Mouse (Mus musculus) MEL (cell line): ENCODE measurements around the gene Sec63. TPM values are rescaled to one million over a fixed set of nuclear protein-coding genes. Genes with fewer than 3 reads are reported as not detected.

Source experiments
- DNase-seq: peaks from one replicate; pipeline ENCODE4 v3.0.0; 2011; ENCODE audit warnings: low read depth, low spot score
- H3K27ac ChIP-seq: 2 replicates; pipeline ENCODE4 v1.5.1; 2012; ENCODE audit warnings: low read depth, mild to moderate bottlenecking, control low read depth, low read length, moderate library complexity; ENCODE audit not compliant: control insufficient read depth
- H3K27me3 ChIP-seq, 2 experiments: fragments of 150-350 bp in 1 of 2; sonication (generic) in 1 of 2; 2 replicates each; pipeline ENCODE4 v1.6.1; 2012; ENCODE audit warnings: low read length in 2 of 2, mild to moderate bottlenecking in 2 of 2, improper control_type of control experiment in 1 of 2, moderate library complexity in 1 of 2; ENCODE audit not compliant: insufficient read depth in 2 of 2, control insufficient read depth in 1 of 2
- H3K36me3 ChIP-seq, 2 experiments: 2 replicates each; pipeline ENCODE4 v1.6.1; 2012 to 2014; ENCODE audit warnings: low read length in 2 of 2, improper control_type of control experiment in 1 of 2, inconsistent platforms in 1 of 2, mild to moderate bottlenecking in 1 of 2; ENCODE audit not compliant: insufficient read depth in 2 of 2, control insufficient read depth in 1 of 2
- H3K4me1 ChIP-seq, 2 experiments: fragments of 150-350 bp in 1 of 2; sonication (generic) in 1 of 2; 2 replicates each; pipeline ENCODE4 v1.6.1; 2012; ENCODE audit warnings: low read length in 2 of 2, improper control_type of control experiment in 1 of 2, mild to moderate bottlenecking in 1 of 2; ENCODE audit not compliant: insufficient read depth in 2 of 2, control insufficient read depth in 1 of 2
- H3K4me3 ChIP-seq, 2 experiments: fragments of 150-350 bp in 1 of 2; sonication (generic) in 1 of 2; 2 replicates each; pipeline ENCODE4 v1.5.1; 2012; ENCODE audit warnings: low read depth in 2 of 2, low read length in 2 of 2, mild to moderate bottlenecking in 2 of 2, moderate library complexity in 2 of 2, control low read depth in 1 of 2, improper control_type of control experiment in 1 of 2; ENCODE audit not compliant: control insufficient read depth in 1 of 2, insufficient read depth in 1 of 2
- H3K79me2 ChIP-seq: 2 replicates; pipeline ENCODE4 v1.6.1; 2012; ENCODE audit warnings: mild to moderate bottlenecking, low read length, moderate library complexity; ENCODE audit not compliant: control insufficient read depth, poor library complexity, insufficient read depth
- H3K9ac ChIP-seq: 2 replicates; pipeline ENCODE4 v1.6.1; 2012; ENCODE audit warnings: low read depth, mild to moderate bottlenecking, control low read depth, low read length, moderate library complexity; ENCODE audit not compliant: control insufficient read depth, poor library complexity, severe bottlenecking
- H3K9me3 ChIP-seq: fragments of 150-350 bp; sonication (generic); replicated peaks from 2 replicates; pipeline ENCODE4 v1.6.1; 2012; ENCODE audit warnings: mild to moderate bottlenecking, low read length, improper control_type of control experiment, moderate library complexity; ENCODE audit not compliant: insufficient read depth
- BHLHE40 ChIP-seq: IDR thresholded peaks from 2 replicates; pipeline ENCODE4 v1.6.1; 2012; ENCODE audit warnings: low read depth, mild to moderate bottlenecking, inconsistent platforms, low read length, improper control_type of control experiment, borderline replicate concordance
- CHD1 ChIP-seq: IDR thresholded peaks from 2 replicates; pipeline ENCODE4 v1.6.1; 2012; ENCODE audit warnings: low read depth, mild to moderate bottlenecking, inconsistent platforms, low read length, improper control_type of control experiment
- CTCF ChIP-seq, 3 experiments: IDR thresholded peaks in 2 of 3; conservative IDR thresholded peaks in 1 of 3; 2 replicates each; pipeline ENCODE4 v1.5.1; 2011 to 2012; ENCODE audit warnings: low read length in 3 of 3, low read depth in 2 of 3, mild to moderate bottlenecking in 2 of 3, improper control_type of control experiment in 1 of 3, inconsistent platforms in 1 of 3, mixed read lengths in 1 of 3, moderate library complexity in 1 of 3; ENCODE audit not compliant: control insufficient read depth in 1 of 3, insufficient read depth in 1 of 3, poor library complexity in 1 of 3, severe bottlenecking in 1 of 3
- ELF1 ChIP-seq: IDR thresholded peaks from 2 replicates; pipeline ENCODE4 v1.6.1; 2014; ENCODE audit warnings: low read depth, mild to moderate bottlenecking, inconsistent platforms, low read length, improper control_type of control experiment, moderate library complexity
- EP300 ChIP-seq, 2 experiments: IDR thresholded peaks; 2 replicates each; pipeline ENCODE4 v1.6.1; 2011; ENCODE audit warnings: improper control_type of control experiment in 2 of 2, low read length in 2 of 2, low read depth in 1 of 2, mild to moderate bottlenecking in 1 of 2
- GATA1 ChIP-seq: IDR thresholded peaks from 2 replicates; pipeline ENCODE4 v1.6.1; 2011; ENCODE audit warnings: low read depth, low read length, improper control_type of control experiment
- HCFC1 ChIP-seq: IDR thresholded peaks from 2 replicates; pipeline ENCODE4 v1.6.1; 2012; ENCODE audit warnings: low read depth, mild to moderate bottlenecking, inconsistent platforms, low read length, improper control_type of control experiment, moderate library complexity
- JUND ChIP-seq: IDR thresholded peaks from 2 replicates; pipeline ENCODE4 v1.6.1; 2011; ENCODE audit warnings: low read depth, mild to moderate bottlenecking, improper control_type of control experiment, low read length
- KAT2A ChIP-seq: conservative IDR thresholded peaks from 2 replicates; pipeline ENCODE4 v1.6.1; 2012; ENCODE audit warnings: low read depth, low read length, improper control_type of control experiment, inconsistent platforms
- MAFK ChIP-seq: IDR thresholded peaks from 2 replicates; pipeline ENCODE4 v1.6.1; 2011; ENCODE audit warnings: low read depth, mild to moderate bottlenecking, low read length, improper control_type of control experiment, borderline replicate concordance
- MAX ChIP-seq: IDR thresholded peaks from 2 replicates; pipeline ENCODE4 v1.6.1; 2011; ENCODE audit warnings: low read length, improper control_type of control experiment
- MXI1 ChIP-seq: IDR thresholded peaks from 2 replicates; pipeline ENCODE4 v1.6.1; 2011; ENCODE audit warnings: mild to moderate bottlenecking, low read depth, low read length, improper control_type of control experiment
- MYB ChIP-seq: IDR thresholded peaks from 2 replicates; pipeline ENCODE4 v1.6.1; 2011; ENCODE audit warnings: mild to moderate bottlenecking, low read depth, low read length, improper control_type of control experiment
- NELFE ChIP-seq: IDR thresholded peaks from 2 replicates; pipeline ENCODE4 v1.6.1; 2011; ENCODE audit warnings: low read depth, low read length, improper control_type of control experiment
- NRF1 ChIP-seq: IDR thresholded peaks from 2 replicates; pipeline ENCODE4 v1.6.1; 2014; ENCODE audit warnings: low read depth, mild to moderate bottlenecking, inconsistent platforms, low read length, improper control_type of control experiment, moderate library complexity; ENCODE audit not compliant: poor library complexity, insufficient read depth, severe bottlenecking
- POLR2A ChIP-seq, 2 experiments: IDR thresholded peaks; 2 replicates each; pipeline ENCODE4 v1.6.1; 2011 to 2012; ENCODE audit warnings: low read length in 2 of 2, mild to moderate bottlenecking in 2 of 2, control low read depth in 1 of 2, improper control_type of control experiment in 1 of 2, low read depth in 1 of 2, moderate library complexity in 1 of 2; ENCODE audit not compliant: control insufficient read depth in 1 of 2, insufficient read depth in 1 of 2, poor library complexity in 1 of 2
- POLR2AphosphoS2 ChIP-seq: IDR thresholded peaks from 2 replicates; pipeline ENCODE4 v1.6.1; 2011; ENCODE audit warnings: low read length, improper control_type of control experiment
- POLR2AphosphoS5 ChIP-seq: IDR thresholded peaks from 2 replicates; pipeline ENCODE4 v1.6.1; 2012; ENCODE audit warnings: low read depth, borderline replicate concordance, mild to moderate bottlenecking, inconsistent platforms, low read length, moderate library complexity, mixed read lengths
- RAD21 ChIP-seq: IDR thresholded peaks from 2 replicates; pipeline ENCODE4 v1.6.1; 2011; ENCODE audit warnings: mild to moderate bottlenecking, low read depth, low read length, improper control_type of control experiment
- RCOR1 ChIP-seq: IDR thresholded peaks from 2 replicates; pipeline ENCODE4 v1.6.1; 2012; ENCODE audit warnings: low read depth, mild to moderate bottlenecking, inconsistent platforms, low read length, improper control_type of control experiment
- SMC3 ChIP-seq: IDR thresholded peaks from 2 replicates; pipeline ENCODE4 v1.6.1; 2011; ENCODE audit warnings: low read depth, low read length, improper control_type of control experiment
- TBP ChIP-seq: IDR thresholded peaks from 2 replicates; pipeline ENCODE4 v1.8.0; 2011; ENCODE audit warnings: low read depth, low read length, improper control_type of control experiment
- TCF12 ChIP-seq: IDR thresholded peaks from 2 replicates; pipeline ENCODE4 v1.6.1; 2014; ENCODE audit warnings: low read depth, mild to moderate bottlenecking, inconsistent platforms, low read length, improper control_type of control experiment, moderate library complexity
- UBTF ChIP-seq: IDR thresholded peaks from 2 replicates; pipeline ENCODE4 v1.6.1; 2012; ENCODE audit warnings: low read depth, mild to moderate bottlenecking, inconsistent platforms, low read length, improper control_type of control experiment, moderate library complexity, borderline replicate concordance; ENCODE audit not compliant: insufficient read depth
- USF1 ChIP-seq: IDR thresholded peaks from 2 replicates; pipeline ENCODE4 v1.6.1; 2014; ENCODE audit warnings: low read depth, mild to moderate bottlenecking, inconsistent platforms, low read length, improper control_type of control experiment, moderate library complexity
- USF2 ChIP-seq, 2 experiments: IDR thresholded peaks; 2 replicates each; pipeline ENCODE4 v1.6.1; 2011 to 2012; ENCODE audit warnings: improper control_type of control experiment in 2 of 2, low read length in 2 of 2, borderline replicate concordance in 1 of 2, inconsistent platforms in 1 of 2, low read depth in 1 of 2, mild to moderate bottlenecking in 1 of 2; ENCODE audit not compliant: insufficient read depth in 1 of 2
- ZC3H11A ChIP-seq: IDR thresholded peaks from 2 replicates; pipeline ENCODE4 v1.6.1; 2012; ENCODE audit warnings: low read depth, mild to moderate bottlenecking, inconsistent platforms, low read length, improper control_type of control experiment
- ZKSCAN1 ChIP-seq: IDR thresholded peaks from 2 replicates; pipeline ENCODE4 v1.6.1; 2012; ENCODE audit warnings: low read depth, mild to moderate bottlenecking, inconsistent platforms, low read length, improper control_type of control experiment, moderate library complexity
- ZMIZ1 ChIP-seq: IDR thresholded peaks from 2 replicates; pipeline ENCODE4 v1.6.1; 2012; ENCODE audit warnings: low read depth, mild to moderate bottlenecking, inconsistent platforms, low read length, improper control_type of control experiment, moderate library complexity
- polyA plus RNA-seq, 2 experiments: library from polyadenylated mRNA; stranded (reverse) in 1 of 2; unstranded in 1 of 2; fragments of >175 nt in 1 of 2; fragments of >200 nt in 1 of 2; gene quantifications; 2 replicates each; pipeline versions ENCODE4 v1.2.1 to v1.2.4; 2012; ENCODE audit warnings: low replicate concordance in 2 of 2, low read depth in 1 of 2; ENCODE audit not compliant: insufficient read length in 2 of 2, insufficient read depth in 1 of 2, missing spikeins in 1 of 2
- total RNA-seq: library from RNA; depleted of rRNA; stranded (reverse); fragments of 300-350 nt; gene quantifications from 2 replicates; pipeline ENCODE4 v1.2.3, GENCODE M21; 2012

The Sec63 gene
- total and polyA plus RNA-seq, 3 experiments: 16.1 to 119 (median 41.8) TPM

GRCm38 (mm10) chr10:42729607-42730006 is 31.7 kb upstream of the Sec63 start:
- Histone ChIP-seq H3K4me1 (no peaks in the 10 kb centered on the region), H3K36me3 (no peaks in the 10 kb centered on the region), H3K9ac (no peak overlapping the region), H3K4me3 (no peak overlapping the region), H3K27ac (no peak overlapping the region), H3K9me3 (no peaks in the 10 kb centered on the region), H3K27me3 (peaks cover 3 to 7% of the 10 kb centered on the region in 2 experiments), H3K79me2 (no peaks in the 10 kb centered on the region)
- TF ChIP-seq USF2 (IDR thresholded peaks at IDR 0.05; ENCODE audit: borderline replicate concordance in 1 of 2, insufficient read depth in 1 of 2, low read depth in 1 of 2, low read length in 2 of 2) (no peak), POLR2AphosphoS2 (no peak), ZC3H11A (no peak), NRF1 (no peak), CTCF (IDR thresholded peaks at IDR 0.05 in 2 of 3, conservative IDR thresholded peaks at IDR 0.05 in 1 of 3; ENCODE audit: control insufficient read depth in 1 of 3, insufficient read depth in 1 of 3, low read depth in 2 of 3, low read length in 3 of 3, poor library complexity in 1 of 3, severe bottlenecking in 1 of 3) (no peak), SMC3 (no peak), ELF1 (no peak), MAX (no peak), RAD21 (no peak), USF1 (no peak), BHLHE40 (no peak), TCF12 (no peak), GATA1 (no peak), KAT2A (no peak), TBP (no peak), POLR2A (IDR thresholded peaks at IDR 0.05; ENCODE audit: control insufficient read depth in 1 of 2, insufficient read depth in 1 of 2, low read depth in 1 of 2, low read length in 2 of 2, poor library complexity in 1 of 2) (no peak), CHD1 (no peak), ZMIZ1 (no peak)
- no peak for DNase-seq

GRCm38 (mm10) chr10:42734546-42735060 is 26.7 kb upstream of the Sec63 start:
- Histone ChIP-seq H3K9me3 (no peaks in the 10 kb centered on the region), H3K79me2 (no peaks in the 10 kb centered on the region), H3K9ac (no peak overlapping the region), H3K27me3 (peaks cover 4 to 6% of the 10 kb centered on the region in 2 experiments), H3K4me3 (no peak overlapping the region), H3K4me1 (no peaks in the 10 kb centered on the region), H3K27ac (no peak overlapping the region), H3K36me3 (no peaks in the 10 kb centered on the region)
- DNase-seq: peak; percentile 7
- no peak for TF ChIP-seq RCOR1
- TF ChIP-seq SMC3: peak; percentile 40
- TF ChIP-seq UBTF: no peak
- no peak for TF ChIP-seq MAFK
- TF ChIP-seq EP300 (IDR thresholded peaks at IDR 0.05; ENCODE audit: low read depth in 1 of 2, low read length in 2 of 2): no peak
- TF ChIP-seq JUND: no peak
- TF ChIP-seq ZKSCAN1: no peak
- TF ChIP-seq ZMIZ1: no peak
- TF ChIP-seq MYB: no peak
- no peak for TF ChIP-seq MAX
- TF ChIP-seq HCFC1: no peak
- TF ChIP-seq MXI1: no peak
- no peak for TF ChIP-seq NELFE
- peak; percentile 50 for TF ChIP-seq RAD21
- TF ChIP-seq USF2 (IDR thresholded peaks at IDR 0.05; ENCODE audit: borderline replicate concordance in 1 of 2, insufficient read depth in 1 of 2, low read depth in 1 of 2, low read length in 2 of 2): no peak
- no peak for TF ChIP-seq NRF1
- peak; percentile 43; the same call in 1 of the 2 replicates for TF ChIP-seq ZC3H11A
- no peak for TF ChIP-seq POLR2A (IDR thresholded peaks at IDR 0.05; ENCODE audit: control insufficient read depth in 1 of 2, insufficient read depth in 1 of 2, low read depth in 1 of 2, low read length in 2 of 2, poor library complexity in 1 of 2)
- peak in 1 of 3 experiments; percentile 44; a peak in 2 of 6 replicates for TF ChIP-seq CTCF (IDR thresholded peaks at IDR 0.05 in 2 of 3, conservative IDR thresholded peaks at IDR 0.05 in 1 of 3; ENCODE audit: control insufficient read depth in 1 of 3, insufficient read depth in 1 of 3, low read depth in 2 of 3, low read length in 3 of 3, poor library complexity in 1 of 3, severe bottlenecking in 1 of 3)
- TF ChIP-seq TCF12: no peak
- TF ChIP-seq POLR2AphosphoS5: no peak
